In genomic region chr4:134416602-134417001, GRCm38 (mm10) we compare ENCODE assay signal across 14 mouse cellular contexts. TPM values are rescaled to one million over a fixed set of nuclear protein-coding genes. Genes with fewer than 3 reads are reported as not detected.
DNase-seq lines count a peak whose midpoint lies in the region; ATAC-seq and TF ChIP-seq lines count a peak whose summit lies in the region.
"Had no signal": no experiment of that assay in that cellular context is flagged by ENCODE, and none has a peak within 500 bp of the region (broad histone marks: within the 10 kb centered on the region; RNA-seq: fewer than 3 reads in every experiment).

No protein-coding gene starts in this region.

- no peaks in the 10 kb centered on the region for H3K9me3 ChIP-seq in hindbrain, postnatal 0 days (ENCODE audit: low read length)
- H3K9me3 ChIP-seq in forebrain, embryonic 10.5 days = no peaks in the 10 kb centered on the region

- H3K4me3 ChIP-seq in heart, adult 2 months = peak overlapping the region; percentile 12; the same call in 1 of the 2 replicates
- no peak overlapping the region for H3K4me3 ChIP-seq in hindbrain, postnatal 0 days (ENCODE audit: low read length)
- H3K4me3 ChIP-seq in olfactory bulb, adult 2 months (ENCODE audit: insufficient read depth, low read depth, low read length) = no peak overlapping the region
- no peak overlapping the region for H3K4me3 ChIP-seq in forebrain, embryonic 10.5 days
- H3K4me3 ChIP-seq: megakaryocyte, embryonic 14.5 days had no signal

- no peak for TF ChIP-seq CTCF in heart, adult 2 months (IDR thresholded peaks at IDR 0.05)
- TF ChIP-seq CTCF in hindbrain, postnatal 0 days (IDR thresholded peaks at IDR 0.05; ENCODE audit: low read depth) = no peak
- no peak for TF ChIP-seq CTCF in olfactory bulb, adult 2 months (IDR thresholded peaks at IDR 0.05; ENCODE audit: insufficient read depth, low read depth, low read length)

- H3K4me2 ChIP-seq in hindbrain, postnatal 0 days (ENCODE audit: low read depth, low read length) = no peak overlapping the region

- no peak for ATAC-seq in hindbrain, postnatal 0 days
- ATAC-seq: forebrain, embryonic 16.5 days; Patski had no signal

- DNase-seq in heart, adult 2 months = no peak
- DNase-seq in heart, adult 9 months (ENCODE audit: low spot score in 2 of 2) = no peak
- peak; percentile 68 for DNase-seq in right cerebral cortex, adult 18-20 months
- no peak for DNase-seq in right cerebral cortex, postnatal 14 days
- no peak for DNase-seq in hindbrain, postnatal 0 days (ENCODE audit: low spot score)
- DNase-seq in adrenal gland, postnatal 4 days (ENCODE audit: low spot score in 2 of 2) = no peak
- DNase-seq in forebrain, embryonic 10.5 days (ENCODE audit: extremely low spot score, low spot score) = no peak
- DNase-seq: thymus, postnatal 36 days had no signal

- H3K27ac ChIP-seq in heart, adult 2 months = peak overlapping the region; percentile 58
- H3K27ac ChIP-seq in hindbrain, postnatal 0 days = peak overlapping the region; percentile 41; the same call in 1 of the 2 replicates
- peak overlapping the region; percentile 82 for H3K27ac ChIP-seq in olfactory bulb, adult 2 months (ENCODE audit: insufficient read depth, low read depth, low read length)
- no peak overlapping the region for H3K27ac ChIP-seq in forebrain, embryonic 10.5 days
- H3K27ac ChIP-seq: liver, embryonic 14.5 days had no signal

- no peaks in the 10 kb centered on the region for H3K4me1 ChIP-seq in heart, adult 2 months (ENCODE audit: control insufficient read depth, insufficient read depth, low read length)
- H3K4me1 ChIP-seq in hindbrain, postnatal 0 days (ENCODE audit: insufficient read depth, low read length) = no peaks in the 10 kb centered on the region
- peaks cover 17% of the 10 kb centered on the region for H3K4me1 ChIP-seq in olfactory bulb, adult 2 months (ENCODE audit: control insufficient read depth, insufficient read depth, low read length)
- peaks cover 9% of the 10 kb centered on the region; the same call in 1 of the 2 replicates for H3K4me1 ChIP-seq in forebrain, embryonic 10.5 days
- H3K4me1 ChIP-seq: megakaryocyte, embryonic 14.5 days had no signal

- peak overlapping the region; percentile 6; the same call in 1 of the 2 replicates for H3K9ac ChIP-seq in heart, adult 2 months (ENCODE audit: low read depth, low read length)
- H3K9ac ChIP-seq in hindbrain, postnatal 0 days (replicated peaks; ENCODE audit: low read length) = no peak overlapping the region
- H3K9ac ChIP-seq: liver, embryonic 14.5 days had no signal

- no peaks in the 10 kb centered on the region for H3K79me2 ChIP-seq in heart, adult 2 months (replicated peaks; ENCODE audit: control insufficient read depth, insufficient read depth, low read length)

- no peak for TF ChIP-seq POLR2A in heart, adult 2 months (IDR thresholded peaks at IDR 0.05; ENCODE audit: insufficient read depth, low read depth, low read length)
- TF ChIP-seq POLR2A in olfactory bulb, adult 2 months (IDR thresholded peaks at IDR 0.05; ENCODE audit: insufficient read depth, low read depth, low read length) = 0 out of 2 replicates have a peak, but pooled peaks have one; percentile 16

- intact Hi-C loops in heart, adult 2 months (cut with DNase I) = no loop called here

- H3K36me3 ChIP-seq in heart, adult 2 months (ENCODE audit: control insufficient read depth, insufficient read depth, low read length) = no peaks in the 10 kb centered on the region
- H3K36me3 ChIP-seq in hindbrain, postnatal 0 days (ENCODE audit: insufficient read depth, low read length) = no peaks in the 10 kb centered on the region
- H3K36me3 ChIP-seq in forebrain, embryonic 10.5 days (replicated peaks) = peaks cover 32% of the 10 kb centered on the region

- 63% methylated on average over 15 of the region's 15 CpGs for WGBS in heart, adult 2 months
- 58% methylated on average over 15 of the region's 15 CpGs for WGBS in hindbrain, postnatal 0 days
- 41% methylated on average over 15 of the region's 15 CpGs for WGBS in olfactory bulb, adult 2 months
- WGBS in forebrain, embryonic 10.5 days = 77% methylated on average over 15 of the region's 15 CpGs

- no peak for TF ChIP-seq EP300 in heart, adult 2 months (IDR thresholded peaks at IDR 0.05; ENCODE audit: insufficient read depth, low read depth, low read length)

- H3K27me3 ChIP-seq in heart, adult 2 months (ENCODE audit: control insufficient read depth, insufficient read depth, low read length) = no peaks in the 10 kb centered on the region
- H3K27me3 ChIP-seq in hindbrain, postnatal 0 days (ENCODE audit: insufficient read depth, low read length) = no peaks in the 10 kb centered on the region
- no peaks in the 10 kb centered on the region for H3K27me3 ChIP-seq in forebrain, embryonic 10.5 days (ENCODE audit: poor library complexity, severe bottlenecking)
- H3K27me3 ChIP-seq: megakaryocyte, embryonic 14.5 days; Patski had no signal

RNA-seq across cellular contexts. Expression of gene Pafah2, which starts 20.5 kb away (rescaled TPM):
- 10 to 100 TPM in 1 of 2 experiments, 1 to 10 TPM in 1; 6.4 to 11.0 TPM for total RNA-seq in heart, adult 2 months (2021)
- 11.7 and 17.8 TPM in 2 replicates for polyA plus RNA-seq in heart, adult 2 months (2012; rRNA removed)
- total RNA-seq in hindbrain, postnatal 0 days (2014; rRNA removed) = 12.1 and 17.9 TPM in 2 replicates
- polyA plus RNA-seq in hindbrain, postnatal 0 days (2015; fragmentation: Nextera tagmentation; extraction: Ambion mirVana) = 5.3 and 6.7 TPM in 2 replicates
- polyA plus RNA-seq in olfactory bulb, adult 2 months (2012; ENCODE audit: insufficient read depth, insufficient read length, low replicate concordance, missing spikeins) = not detected in 2 replicates
- 10 to 100 TPM; 13.9 to 14.9 TPM for total RNA-seq in adrenal gland, postnatal 4 days (2021)
- 6.3 and 6.4 TPM in 2 replicates for polyA plus RNA-seq in forebrain, embryonic 10.5 days (2016; fragmentation: Nextera tagmentation; extraction: Ambion mirVana)

RNA-seq across cellular contexts. Expression of gene Extl1, which starts 33.0 kb away (rescaled TPM):
- total RNA-seq in heart, adult 2 months (2021) = 10 to 100 TPM; 18.0 to 19.6 TPM
- polyA plus RNA-seq in heart, adult 2 months (2012; rRNA removed) = 23.7 and 24.4 TPM in 2 replicates
- total RNA-seq in hindbrain, postnatal 0 days (2014; rRNA removed) = 0.54 and 1.8 TPM in 2 replicates
- polyA plus RNA-seq in hindbrain, postnatal 0 days (2015; fragmentation: Nextera tagmentation; extraction: Ambion mirVana) = 0.39 and 0.66 TPM in 2 replicates
- polyA plus RNA-seq in olfactory bulb, adult 2 months (2012; ENCODE audit: insufficient read depth, insufficient read length, low replicate concordance, missing spikeins) = not detected in 2 replicates
- 1 to 10 TPM; 1.4 to 1.5 TPM for total RNA-seq in adrenal gland, postnatal 4 days (2021)
- polyA plus RNA-seq in forebrain, embryonic 10.5 days (2016; fragmentation: Nextera tagmentation; extraction: Ambion mirVana) = 0.22 and 0.27 TPM in 2 replicates
- total RNA-seq: granulocyte monocyte progenitor cell, adult 5-6 weeks had no signal

RNA-seq across cellular contexts. Expression of gene Stmn1, which starts 51.5 kb away (rescaled TPM):
- total RNA-seq in heart, adult 2 months (2021) = 10 to 100 TPM; 20.1 to 23.0 TPM
- 7.2 and 10.9 TPM in 2 replicates for polyA plus RNA-seq in heart, adult 2 months (2012; rRNA removed)
- total RNA-seq in hindbrain, postnatal 0 days (2014; rRNA removed) = 667 and 752 TPM in 2 replicates
- polyA plus RNA-seq in hindbrain, postnatal 0 days (2015; fragmentation: Nextera tagmentation; extraction: Ambion mirVana) = 4,115 and 4,307 TPM in 2 replicates
- polyA plus RNA-seq in olfactory bulb, adult 2 months (2012; ENCODE audit: insufficient read depth, insufficient read length, low replicate concordance, missing spikeins) = 402 and 593 TPM in 2 replicates
- 100 to 1,000 TPM; 233 to 289 TPM for total RNA-seq in adrenal gland, postnatal 4 days (2021)
- 2,040 and 2,174 TPM in 2 replicates for polyA plus RNA-seq in forebrain, embryonic 10.5 days (2016; fragmentation: Nextera tagmentation; extraction: Ambion mirVana)

Comparison
In these comparisons a context has a peak if more than half of its experiments do, and no peak if none do; other contexts are left out.
1. RNA of gene Stmn1, which starts 51.5 kb away (polyA plus RNA-seq): 4,115 to 4,307 TPM in hindbrain, postnatal 0 days, 2,040 to 2,174 TPM in forebrain, embryonic 10.5 days and 402 to 593 TPM in olfactory bulb, adult 2 months; 7.2 to 10.9 TPM in heart, adult 2 months; every median in the first group is over 10 times any median in the second.